Mouse (Mus musculus): Measurements from ENCODE around the gene Camk1d. TPM values are rescaled to one million over a fixed set of nuclear protein-coding genes. Genes with fewer than 3 reads are reported as not detected.
"Not testable (repeated sequence)": the region's sequence is repeated elsewhere in the genome, so short reads cannot be mapped to it uniquely, and the experiment has no call there.

The Camk1d gene
- total RNA-seq, 2 experiments from 2014 or later, result 97.7 to 107 TPM

GRCm38 (mm10) chr2:5632355-5632684, 82.0 kb downstream of the Camk1d start:
- intact Hi-C loops (cut with DNase I), result no loop called here
- no peak for DNase-seq (ENCODE audit: low spot score in 2 of 2)

- no peak for DNase-seq (ENCODE audit: low spot score in 2 of 2)
- intact Hi-C loops (cut with DNase I), result no loop called here
These were observed 82.5 kb downstream of the Camk1d start for GRCm38 (mm10) chr2:5631676-5632354.

- DNase-seq (ENCODE audit: low spot score in 2 of 2), result no peak
- intact Hi-C loops (cut with DNase I), result no loop called here
These were observed 83.6 kb downstream of the Camk1d start for GRCm38 (mm10) chr2:5630710-5631109.

GRCm38 (mm10) chr2:5624379-5624778, 89.9 kb downstream of the Camk1d start:
- intact Hi-C loops (cut with DNase I), result no loop called here
- DNase-seq (ENCODE audit: low spot score in 2 of 2), result no peak

GRCm38 (mm10) chr2:5618361-5618896, 95.9 kb downstream of the Camk1d start:
- intact Hi-C loops (cut with DNase I), result no loop called here
- peak in 1 of 2 experiments; percentile 72 for DNase-seq (ENCODE audit: low spot score in 2 of 2)

GRCm38 (mm10) chr2:5614896-5615295, 99.4 kb downstream of the Camk1d start:
- intact Hi-C loops (cut with DNase I), result no loop called here
- peak; percentile 65 to 67 for DNase-seq (ENCODE audit: low spot score in 2 of 2)

- no peak for DNase-seq (ENCODE audit: low spot score in 2 of 2)
- intact Hi-C loops (cut with DNase I), result no loop called here
These were observed 100.0 kb downstream of the Camk1d start for GRCm38 (mm10) chr2:5614308-5614705.

GRCm38 (mm10) chr2:5613651-5614307, 100.5 kb downstream of the Camk1d start:
- intact Hi-C loops (cut with DNase I), result no loop called here

GRCm38 (mm10) chr2:5611601-5612000, 102.7 kb downstream of the Camk1d start:
- intact Hi-C loops (cut with DNase I), result no loop called here
- DNase-seq (ENCODE audit: low spot score in 2 of 2), result no peak

More at GRCm38 (mm10) chr2:5613651-5614307, 100.5 kb downstream of the Camk1d start:
- no peak for DNase-seq (ENCODE audit: low spot score in 2 of 2)

GRCm38 (mm10) chr2:5610521-5610920, 103.8 kb downstream of the Camk1d start:
- intact Hi-C loops (cut with DNase I), result no loop called here
- DNase-seq (ENCODE audit: low spot score in 2 of 2), result no peak

GRCm38 (mm10) chr2:5607920-5608841, 106.1 kb downstream of the Camk1d start:
- intact Hi-C loops (cut with DNase I), result no loop called here
- DNase-seq (ENCODE audit: low spot score in 2 of 2), result no peak

- intact Hi-C loops (cut with DNase I), result no loop called here
- no peak for DNase-seq (ENCODE audit: low spot score in 2 of 2)
These were observed 108.5 kb downstream of the Camk1d start for GRCm38 (mm10) chr2:5605849-5606248.

GRCm38 (mm10) chr2:5602044-5602443, 112.3 kb downstream of the Camk1d start:
- no peak for DNase-seq (ENCODE audit: low spot score in 2 of 2)
- intact Hi-C loops (cut with DNase I), result no loop called here

- intact Hi-C loops (cut with DNase I); DNase-seq (ENCODE audit: low spot score in 2 of 2): not testable (repeated sequence)
These were observed 113.1 kb downstream of the Camk1d start for GRCm38 (mm10) chr2:5601243-5601642.

GRCm38 (mm10) chr2:5600183-5600962, 113.9 kb downstream of the Camk1d start:
- DNase-seq (ENCODE audit: low spot score in 2 of 2), result no peak
- intact Hi-C loops (cut with DNase I), result no loop called here

GRCm38 (mm10) chr2:5599713-5600112, 114.6 kb downstream of the Camk1d start:
- DNase-seq (ENCODE audit: low spot score in 2 of 2), result no peak
- intact Hi-C loops (cut with DNase I), result no loop called here

- intact Hi-C loops (cut with DNase I), result no loop called here
These were observed 115.8 kb downstream of the Camk1d start for GRCm38 (mm10) chr2:5598533-5598932.

GRCm38 (mm10) chr2:5596882-5597281, 117.4 kb downstream of the Camk1d start:
- DNase-seq (ENCODE audit: low spot score in 2 of 2), result peak; percentile 46 to 55
- intact Hi-C loops (cut with DNase I), result no loop called here

More at GRCm38 (mm10) chr2:5598533-5598932, 115.8 kb downstream of the Camk1d start:
- no peak for DNase-seq (ENCODE audit: low spot score in 2 of 2)

All from left cerebral cortex, postnatal 14 days (tissue).